Mouse (Mus musculus) left cerebral cortex, adult 2 months (tissue): Measurements from ENCODE around the gene Pex26. TPM values are rescaled to one million over a fixed set of nuclear protein-coding genes. Genes with fewer than 3 reads are reported as not detected.

Experiments used
- DNase-seq, 2 experiments: peaks; one replicate each; pipeline ENCODE4 v3.0.0; 2021 to 2022; ENCODE audit warnings: low spot score in 2 of 2, mixed read lengths in 1 of 2; ENCODE audit errors: extremely low spot score in 1 of 2
- H3K27ac ChIP-seq: fragments of 200-600 bp; 2 replicates; pipeline ENCODE4 v1.8.1; 2022
- H3K4me3 ChIP-seq: fragments of 200-600 bp; 2 replicates; pipeline ENCODE4 v1.8.1; 2022
- CTCF ChIP-seq: fragments of 200-600 bp; IDR thresholded peaks from 2 replicates; pipeline ENCODE4 v1.8.1; 2022; ENCODE audit warnings: antibody characterized with exemption, mild to moderate bottlenecking, moderate library complexity
- intact Hi-C: fragments of 180-260 bp; cut with DNase I; formaldehyde crosslinking; loops from one replicate; pipeline ENCODE4 v1.15.1; 2025
- total RNA-seq, 2 experiments: library from RNA; stranded (reverse); gene quantifications; 2 replicates each; pipeline ENCODE4 v1.2.3; 2021

Pex26 gene
- total RNA-seq, 2 experiments from 2014 or later = 15.0 to 15.1 TPM

DNA sequence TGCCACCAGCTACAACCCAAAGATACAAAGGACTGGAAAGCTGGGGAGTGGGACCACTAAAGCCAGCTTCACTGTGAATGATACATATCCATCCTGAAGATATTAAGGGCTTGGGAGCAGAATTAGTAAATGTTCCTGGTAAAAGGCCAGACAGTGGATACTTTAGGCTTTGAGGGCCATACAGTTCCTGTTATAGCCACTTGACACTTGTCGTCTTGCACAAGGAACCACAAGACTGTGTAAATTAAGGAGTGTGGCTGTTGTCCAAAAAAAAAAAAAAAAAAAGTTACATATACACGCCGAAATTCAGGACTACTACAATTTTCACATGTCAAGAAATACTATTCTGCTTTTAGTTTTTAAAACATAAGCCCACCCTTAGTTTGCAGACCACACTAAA, 35.1 kb upstream of the Pex26 start:
- intact Hi-C loops = no loop called here
- Histone ChIP-seq H3K4me3 (no peak overlapping the region), H3K27ac (no peak overlapping the region)
- no peak for DNase-seq
- no peak for TF ChIP-seq CTCF

DNA sequence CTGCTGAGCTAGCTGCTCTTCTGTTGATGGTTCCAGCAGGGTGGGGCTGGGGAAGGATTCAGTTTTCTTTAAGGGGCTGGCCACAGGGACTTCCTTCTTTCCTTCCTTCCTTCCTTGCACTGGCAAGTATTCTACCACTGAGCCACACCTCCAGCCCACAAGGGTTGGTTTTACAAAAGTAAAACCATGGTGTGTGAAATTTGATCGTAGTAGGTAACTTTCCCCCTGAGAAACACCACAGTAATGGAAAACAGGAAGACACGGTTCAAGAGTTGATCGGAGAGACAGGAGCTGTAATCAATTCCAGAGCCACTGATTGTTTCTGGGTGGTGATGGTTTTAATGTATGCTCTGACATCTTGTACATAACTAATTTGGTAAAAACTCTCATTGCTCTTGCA, 34.0 kb upstream of the Pex26 start:
- intact Hi-C loops = no loop called here
- H3K27ac ChIP-seq = no peak overlapping the region
- no peak overlapping the region for H3K4me3 ChIP-seq
- TF ChIP-seq CTCF = no peak
- DNase-seq = no peak

DNA sequence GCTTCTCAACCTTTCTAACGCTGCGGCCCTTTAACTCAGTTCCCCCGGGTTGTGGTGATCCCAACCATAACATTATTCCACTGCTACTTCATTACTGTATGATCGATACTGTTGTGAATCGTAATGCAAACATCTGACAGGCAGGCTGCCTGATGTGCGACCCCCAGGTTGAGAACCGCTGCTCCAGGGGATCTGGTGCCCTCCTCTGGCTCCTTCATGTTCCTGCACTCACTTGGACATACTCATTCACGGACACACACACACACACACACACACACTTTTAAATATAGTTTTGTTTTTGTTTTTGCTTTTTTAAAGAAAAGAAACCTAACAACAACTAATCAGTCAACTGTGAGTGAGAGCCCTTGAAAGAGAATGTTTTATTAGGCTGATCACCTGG, 33.3 kb upstream of the Pex26 start:
- no peak for TF ChIP-seq CTCF
- no peak overlapping the region for H3K4me3 ChIP-seq
- DNase-seq = no peak
- H3K27ac ChIP-seq = no peak overlapping the region
- intact Hi-C loops = no loop called here

DNA sequence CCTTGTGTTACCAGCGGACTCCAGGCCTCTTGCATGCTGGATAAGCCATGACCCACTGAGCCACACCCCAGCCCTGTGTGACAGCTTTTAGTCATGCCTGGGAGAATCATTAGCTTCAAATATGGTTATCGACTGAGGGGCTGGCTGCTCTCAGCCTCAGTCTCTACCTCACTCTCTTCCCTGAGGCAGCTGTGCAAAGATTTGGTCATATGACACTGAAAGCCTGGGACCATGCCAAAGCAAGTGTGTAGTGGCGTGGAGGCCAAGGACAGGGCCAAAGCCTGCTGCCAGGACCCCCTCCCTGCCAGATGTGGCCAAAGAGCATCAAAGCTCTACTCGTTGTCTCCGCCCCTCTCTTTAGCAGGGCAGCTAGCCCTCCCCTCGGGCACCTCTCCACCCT, 31.7 kb upstream of the Pex26 start:
- no peak for DNase-seq
- Histone ChIP-seq H3K27ac (no peak overlapping the region), H3K4me3 (no peak overlapping the region)
- no peak for TF ChIP-seq CTCF
- intact Hi-C loops = no loop called here

DNA sequence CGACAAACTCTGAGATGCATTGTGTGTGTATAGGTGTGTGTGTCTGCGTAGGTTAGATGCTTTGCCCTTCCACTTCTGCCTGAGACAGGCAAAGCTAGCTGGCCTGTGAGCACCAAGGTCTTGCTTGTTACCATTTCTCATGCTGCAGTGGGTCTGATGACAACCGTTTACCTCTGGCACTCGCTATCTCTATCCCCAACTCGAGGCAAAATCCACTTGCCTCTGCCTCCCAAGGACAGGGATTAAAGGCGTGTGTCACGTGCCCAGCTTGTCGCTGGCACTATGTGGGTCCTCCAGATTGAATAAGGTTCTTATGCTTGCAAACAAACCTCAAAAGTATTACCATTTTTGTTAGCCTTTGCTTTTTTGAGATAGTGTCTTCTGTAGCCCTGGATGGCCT, 30.3 kb upstream of the Pex26 start:
- H3K27ac ChIP-seq = no peak overlapping the region
- H3K4me3 ChIP-seq = no peak overlapping the region
- TF ChIP-seq CTCF = no peak
- intact Hi-C loops = no loop called here
- no peak for DNase-seq

DNA sequence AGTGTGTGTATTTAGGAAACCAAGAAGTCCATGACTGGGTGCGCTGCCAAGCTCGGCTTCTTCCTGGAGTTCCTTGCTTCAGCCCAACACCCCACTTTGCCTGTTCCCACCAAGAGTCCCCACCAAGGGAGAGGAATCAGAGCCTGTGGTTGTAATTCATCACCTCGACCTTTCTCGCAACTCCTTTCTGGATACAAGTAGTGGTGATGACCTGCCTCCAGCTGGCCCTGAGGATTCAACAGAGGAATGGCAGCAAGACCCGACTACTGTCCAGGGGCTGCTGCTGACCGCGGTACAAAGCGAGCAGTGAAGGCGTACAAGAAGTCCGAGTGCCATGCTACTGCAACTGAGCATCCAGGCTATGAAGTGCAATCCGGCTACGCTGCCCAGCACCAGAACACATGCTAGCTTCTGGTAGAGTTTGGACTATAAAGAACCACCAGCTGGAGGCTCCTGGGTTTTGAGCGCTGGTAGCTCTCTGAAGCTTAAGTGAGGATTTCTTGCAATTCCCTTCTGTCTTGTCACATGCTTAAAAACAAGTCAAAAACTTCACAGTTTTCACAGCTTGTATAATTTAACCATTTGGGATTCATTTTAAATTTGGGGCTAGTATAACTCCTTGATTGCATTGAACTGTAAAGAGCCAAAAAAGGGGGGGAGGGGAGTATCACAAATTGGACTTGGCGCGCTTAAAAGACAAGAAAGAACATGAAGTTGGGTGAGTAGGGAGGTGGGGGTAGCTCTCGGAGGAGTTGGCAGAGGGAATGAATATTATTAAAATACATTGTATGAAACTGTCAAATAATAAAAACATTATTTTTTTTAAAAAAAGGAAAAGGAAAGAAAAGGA, 28.8 kb upstream of the Pex26 start:
- Histone ChIP-seq H3K27ac (no peak overlapping the region), H3K4me3 (no peak overlapping the region)
- intact Hi-C loops = no loop called here
- no peak for DNase-seq
- no peak; the same call in 1 of the 2 replicates for TF ChIP-seq CTCF

DNA sequence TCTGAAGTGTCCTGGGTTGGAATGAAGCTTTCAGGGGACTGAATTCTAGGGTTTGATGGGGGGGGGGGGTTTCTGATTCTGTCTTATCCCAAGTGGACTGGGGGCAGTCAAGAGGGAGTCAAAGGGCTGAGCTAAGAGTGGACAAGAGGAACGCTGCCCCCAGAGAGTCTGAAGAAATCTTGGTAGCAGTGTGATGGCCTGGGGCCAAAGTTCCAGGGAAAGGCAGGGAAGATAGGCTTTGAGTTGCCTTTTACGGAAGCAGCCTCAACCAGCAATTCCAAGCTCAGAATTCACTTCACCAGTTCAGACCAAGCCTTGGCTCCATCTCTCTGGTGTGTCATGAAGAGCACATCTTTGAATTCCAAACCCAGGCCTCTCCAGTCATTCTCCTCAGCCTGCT, 27.4 kb upstream of the Pex26 start:
- TF ChIP-seq CTCF = no peak

DNA sequence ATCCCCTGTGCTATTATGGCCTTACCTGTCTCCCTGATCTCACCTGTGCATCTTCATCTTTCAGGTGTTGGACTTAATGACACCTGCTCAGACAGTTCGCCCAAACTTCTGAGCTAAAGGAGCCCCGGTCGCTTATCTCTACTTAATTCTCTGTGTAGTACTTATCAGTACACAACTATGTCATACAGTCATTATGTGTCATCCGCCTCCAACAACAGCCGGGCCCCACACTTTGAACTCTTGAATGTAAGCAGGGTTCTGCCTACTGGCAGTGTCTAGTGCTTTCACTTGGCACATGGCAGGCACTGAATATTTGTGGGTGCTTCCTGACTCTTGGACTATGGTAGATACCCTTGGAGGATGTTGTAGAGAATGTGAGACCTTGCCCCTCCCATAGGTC, 23.9 kb upstream of the Pex26 start:
- TF ChIP-seq CTCF = no peak
- intact Hi-C loops = no loop called here
- H3K27ac ChIP-seq = no peak overlapping the region
- no peak overlapping the region for H3K4me3 ChIP-seq
- no peak for DNase-seq

More for the DNA sequence above, 27.4 kb upstream of the Pex26 start:
- no peak overlapping the region for H3K27ac ChIP-seq
- no peak overlapping the region for H3K4me3 ChIP-seq
- intact Hi-C loops = no loop called here
- DNase-seq = no peak

DNA sequence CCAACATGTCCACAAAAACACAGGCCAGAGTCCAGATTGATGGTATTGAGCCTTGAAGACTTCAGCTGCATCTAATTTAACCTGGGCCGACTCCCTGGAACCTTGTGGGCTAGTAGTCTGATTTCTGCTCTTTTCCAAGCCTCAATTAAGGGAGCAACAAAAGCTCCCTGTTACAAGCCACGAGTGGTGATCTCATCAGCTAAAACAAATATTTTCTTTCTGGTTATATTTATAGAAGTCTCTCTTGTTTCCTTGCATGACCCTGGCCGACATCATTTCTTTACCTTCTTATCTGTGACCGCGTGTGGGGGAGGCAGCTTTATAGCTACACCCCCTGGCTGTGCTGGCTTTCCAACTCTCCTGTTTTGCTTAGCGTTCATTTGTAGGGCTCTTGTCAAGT, 23.3 kb upstream of the Pex26 start:
- H3K4me3 ChIP-seq = no peak overlapping the region
- no peak for TF ChIP-seq CTCF
- DNase-seq = no peak
- no peak overlapping the region for H3K27ac ChIP-seq
- intact Hi-C loops = no loop called here

DNA sequence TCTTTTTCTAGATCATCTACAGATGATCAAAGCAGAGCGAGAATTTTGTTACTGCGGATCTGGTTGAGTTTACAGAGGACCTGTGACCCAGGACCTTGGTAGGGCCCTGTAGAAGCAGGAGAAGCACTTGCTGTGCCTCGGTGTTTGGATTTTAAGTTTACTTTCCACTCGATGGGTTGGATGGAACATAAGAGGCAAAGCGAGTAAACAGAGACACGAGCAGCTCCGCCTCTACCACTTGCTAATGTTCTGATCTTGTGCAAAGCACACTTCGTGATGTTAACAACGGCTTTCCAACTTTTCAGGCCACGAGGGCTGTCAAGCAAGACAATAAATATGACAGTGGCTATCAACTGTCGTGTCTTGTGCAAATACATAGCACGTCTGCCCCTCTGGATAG, 20.9 kb upstream of the Pex26 start:
- no peak for TF ChIP-seq CTCF
- DNase-seq = no peak
- Histone ChIP-seq H3K4me3 (no peak overlapping the region), H3K27ac (no peak overlapping the region)
- intact Hi-C loops = no loop called here

DNA sequence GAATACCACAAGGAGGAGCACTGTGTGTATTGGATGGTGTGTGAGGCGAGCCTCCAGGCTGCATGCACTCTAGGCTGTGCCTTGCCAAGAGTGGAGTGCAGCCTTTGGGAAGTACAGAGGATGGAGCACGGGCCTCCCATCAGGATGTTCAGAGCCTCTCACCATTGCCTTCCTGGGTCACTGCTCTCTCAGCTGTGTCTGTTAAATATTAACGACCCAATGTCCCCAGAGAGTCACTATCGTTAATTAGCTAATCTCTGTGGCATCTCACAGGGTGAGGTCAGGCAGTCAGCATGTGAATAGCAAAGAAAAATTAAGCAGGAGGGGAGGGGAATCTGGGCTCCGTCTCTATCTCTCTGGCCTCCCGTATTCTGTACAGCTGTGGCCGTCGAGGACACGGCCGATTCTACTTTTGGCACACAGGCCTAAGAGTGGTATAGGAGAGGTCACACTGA, 17.3 kb upstream of the Pex26 start:
- intact Hi-C loops = no loop called here
- DNase-seq = no peak
- Histone ChIP-seq H3K4me3 (no peak overlapping the region), H3K27ac (no peak overlapping the region)
- no peak for TF ChIP-seq CTCF

DNA sequence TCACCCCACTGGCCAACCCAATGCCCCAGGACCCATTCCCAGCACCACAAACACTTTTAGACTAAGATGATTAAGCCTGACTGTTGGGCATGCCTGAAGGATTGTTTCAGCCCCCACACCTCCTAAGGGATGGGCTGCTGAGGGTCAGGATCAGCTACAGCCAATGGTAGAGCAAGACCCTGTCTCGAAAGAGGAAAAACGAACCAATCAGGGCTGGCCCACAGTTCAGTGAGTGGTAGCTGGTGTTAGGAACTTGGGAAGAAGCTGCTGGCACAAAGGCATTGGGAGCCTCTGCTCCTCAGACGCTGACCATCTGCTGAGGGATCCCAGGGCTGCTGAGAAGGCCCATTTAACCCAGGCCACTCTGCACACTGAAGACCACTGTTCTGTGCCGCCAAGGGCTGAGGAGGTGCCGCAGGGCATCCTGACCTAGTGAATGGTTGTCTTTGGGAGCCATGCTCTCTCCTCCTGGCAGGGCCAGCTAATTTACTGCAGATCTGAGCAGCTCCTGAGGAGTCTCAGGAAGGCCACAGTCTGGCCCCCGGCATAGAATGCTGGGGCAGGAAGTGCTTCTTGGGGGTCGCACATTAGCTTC, 16.0 kb upstream of the Pex26 start:
- no peak overlapping the region for H3K4me3 ChIP-seq
- intact Hi-C loops = no loop called here
- no peak overlapping the region for H3K27ac ChIP-seq
- TF ChIP-seq CTCF = no peak
- DNase-seq = no peak

DNA sequence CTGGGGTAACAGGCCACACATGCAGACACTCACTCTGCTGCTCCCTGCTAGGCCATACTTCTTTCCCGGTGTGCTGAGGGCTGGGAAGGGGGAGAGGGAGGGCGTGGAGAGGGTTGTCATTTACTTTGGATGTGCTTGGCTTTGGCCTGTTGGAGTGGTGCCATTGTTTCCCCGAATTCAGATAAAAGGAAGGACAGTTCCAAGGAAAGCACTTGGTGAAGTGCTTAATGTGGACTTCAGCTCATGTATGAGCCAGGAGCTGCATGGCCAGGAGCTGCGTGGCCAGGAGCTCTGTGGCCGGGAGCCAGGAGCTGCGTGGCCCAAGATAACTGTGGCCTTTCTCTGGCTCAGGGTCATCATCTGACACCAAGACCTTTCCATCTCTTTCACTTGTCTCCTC, 12.4 kb upstream of the Pex26 start:
- no peak overlapping the region for H3K27ac ChIP-seq
- intact Hi-C loops = no loop called here
- H3K4me3 ChIP-seq = no peak overlapping the region
- TF ChIP-seq CTCF = no peak
- no peak for DNase-seq
